Mouse (Mus musculus) Patski (cell line): ENCODE data around the gene Tmem163. TPM values are rescaled to one million over a fixed set of nuclear protein-coding genes. Genes with fewer than 3 reads are reported as not detected.

Experiments
- ATAC-seq: fragments of 100-300 bp; one replicate; pipeline ENCODE4 v1.8.0; 2021
- CTCF ChIA-PET: fragments of 350-600 bp; sonication (Branson Sonifier 250); formaldehyde crosslinking; loops from one replicate; lab custom pipeline; 2022; ENCODE audit warnings: inconsistent platforms; lab: Charles Lee
- POLR2A ChIA-PET: fragments of 350-600 bp; sonication (Branson Sonifier 250); formaldehyde crosslinking; loops from one replicate; lab custom pipeline; 2022; ENCODE audit warnings: antibody characterized with exemption, inconsistent platforms; lab: Charles Lee
- DNase-seq: peaks from one replicate; pipeline ENCODE4 v3.0.0-alpha.2; 2011; ENCODE audit warnings: low read depth, low spot score
- H3K27me3 ChIP-seq: fragments of 371-371 bp; one replicate; pipeline ENCODE4 v1.5.1; 2021
- CTCF ChIP-seq: fragments of 100-300 bp; IDR thresholded peaks from one replicate; pipeline ENCODE4 v1.5.1; 2021
- in situ Hi-C: fragments of 300-500 bp; cut with MboI; formaldehyde crosslinking; loops from 3 replicates; pipeline ENCODE4 v1.11.1; 2018; ENCODE audit warnings: low pct_unique_long_range_greater_than_20kb, mixed read lengths
- polyA plus RNA-seq: library from polyadenylated mRNA; unstranded; gene quantifications from one replicate; pipeline ENCODE4 v1.2.3, GENCODE M21; 2021

Tmem163 gene
- polyA plus RNA-seq, 1 experiment from 2014 or later: not detected

- TF ChIP-seq CTCF: no peak
- H3K27me3 ChIP-seq: no peaks in the 10 kb centered on the region
- CTCF ChIA-PET: no interaction called here
- ATAC-seq: no peak
- DNase-seq: no peak
- in situ Hi-C loops: no loop called here
- POLR2A ChIA-PET: no interaction called here
Measured at GRCm38 (mm10) chr1:127470175-127470574, 209.2 kb downstream of the Tmem163 start.

GRCm38 (mm10) chr1:127467238-127467637, 212.1 kb downstream of the Tmem163 start:
- in situ Hi-C loops: no loop called here
- ChIA-PET POLR2A (no interaction called here), CTCF (no interaction called here)
- H3K27me3 ChIP-seq: no peaks in the 10 kb centered on the region
- DNase-seq (no peak), ATAC-seq (no peak)
- no peak for TF ChIP-seq CTCF

- ChIA-PET CTCF (interaction anchor here (1.8 kb wide), 1 partner anchor 11 kb away, joined by 4 read pairs; no protein-coding TSS in a partner anchor), POLR2A (interaction anchor here (0.6 kb wide), 1 partner anchor 116 kb away, joined by 4 read pairs; no protein-coding TSS in a partner anchor)
- in situ Hi-C loops: no loop called here
- H3K27me3 ChIP-seq: no peaks in the 10 kb centered on the region
- no peak for DNase-seq
- no peak for ATAC-seq
- TF ChIP-seq CTCF: no peak
Measured at GRCm38 (mm10) chr1:127465292-127465691, 214.1 kb downstream of the Tmem163 start.

GRCm38 (mm10) chr1:127464041-127464440, 215.3 kb downstream of the Tmem163 start:
- ATAC-seq (no peak), DNase-seq (no peak)

GRCm38 (mm10) chr1:127461017-127461416, 218.3 kb downstream of the Tmem163 start:
- ATAC-seq: peak; percentile 69
- POLR2A ChIA-PET: interaction anchor here (0.7 to 0.8 kb wide), 2 partner anchors 250 to 1279 kb away, joined by 4 to 7 read pairs; no protein-coding TSS in a partner anchor
- H3K27me3 ChIP-seq: no peaks in the 10 kb centered on the region
- in situ Hi-C loops: loop anchor here (5.0 kb wide), 1 partner anchor 259 kb away; no protein-coding TSS in a partner anchor
- CTCF ChIA-PET: interaction anchor here (1.0 kb wide), 1 partner anchor 17 kb away, joined by 4 read pairs; no protein-coding TSS in a partner anchor
- DNase-seq: peak; percentile 38
- no peak for TF ChIP-seq CTCF

More at GRCm38 (mm10) chr1:127464041-127464440, 215.3 kb downstream of the Tmem163 start:
- CTCF ChIA-PET: no interaction called here
- in situ Hi-C loops: loop anchor here (5.0 kb wide), 1 partner anchor 262 kb away; no protein-coding TSS in a partner anchor
- no peak for TF ChIP-seq CTCF
- POLR2A ChIA-PET: no interaction called here
- H3K27me3 ChIP-seq: no peaks in the 10 kb centered on the region

GRCm38 (mm10) chr1:127459576-127459975, 219.8 kb downstream of the Tmem163 start:
- in situ Hi-C loops: loop anchor here (10.0 kb wide), 1 partner anchor 445 kb away; no protein-coding TSS in a partner anchor
- ATAC-seq (no peak), DNase-seq (no peak)
- no peaks in the 10 kb centered on the region for H3K27me3 ChIP-seq
- ChIA-PET CTCF (interaction anchor here (1.1 to 2.1 kb wide), 5 partner anchors 13 to 259 kb away, joined by 3 to 5 read pairs (median 4); no protein-coding TSS in a partner anchor), POLR2A (interaction anchor here (1.1 kb wide), 1 partner anchor 258 kb away, joined by 5 read pairs; no protein-coding TSS in a partner anchor)
- no peak for TF ChIP-seq CTCF

GRCm38 (mm10) chr1:127459015-127459451, 220.3 kb downstream of the Tmem163 start:
- in situ Hi-C loops: loop anchor here (10.0 kb wide), 1 partner anchor 444 kb away; no protein-coding TSS in a partner anchor
- no peak for DNase-seq
- POLR2A ChIA-PET: interaction anchor here (1.1 kb wide), 1 partner anchor 257 kb away, joined by 5 read pairs; no protein-coding TSS in a partner anchor
- CTCF ChIA-PET: interaction anchor here (0.8 to 2.1 kb wide), 6 partner anchors 14 to 259 kb away, joined by 3 to 5 read pairs (median 4); no protein-coding TSS in a partner anchor
- peak; percentile 85 for TF ChIP-seq CTCF
- peak; percentile 58 for ATAC-seq
- H3K27me3 ChIP-seq: no peaks in the 10 kb centered on the region

- POLR2A ChIA-PET: no interaction called here
- H3K27me3 ChIP-seq: no peaks in the 10 kb centered on the region
- CTCF ChIA-PET: interaction anchor here (0.9 to 1.4 kb wide), 2 partner anchors 248 to 250 kb away, joined by 3 to 5 read pairs; no protein-coding TSS in a partner anchor
- in situ Hi-C loops: loop anchor here (10.0 kb wide), 1 partner anchor 439 kb away; no protein-coding TSS in a partner anchor
- no peak for TF ChIP-seq CTCF
- ATAC-seq: no peak
- DNase-seq: no peak
Measured at GRCm38 (mm10) chr1:127453397-127453796, 226.0 kb downstream of the Tmem163 start.

GRCm38 (mm10) chr1:127444836-127445485, 234.4 kb downstream of the Tmem163 start:
- ATAC-seq (no peak), DNase-seq (no peak)
- ChIA-PET POLR2A (no interaction called here), CTCF (no interaction called here)
- no peaks in the 10 kb centered on the region for H3K27me3 ChIP-seq
- in situ Hi-C loops: no loop called here
- no peak for TF ChIP-seq CTCF

- ATAC-seq: no peak
- ChIA-PET POLR2A (no interaction called here), CTCF (no interaction called here)
- no peak for DNase-seq
- in situ Hi-C loops: no loop called here
- no peaks in the 10 kb centered on the region for H3K27me3 ChIP-seq
- no peak for TF ChIP-seq CTCF
Measured at GRCm38 (mm10) chr1:127442880-127443877, 236.2 kb downstream of the Tmem163 start.
